Mouse (Mus musculus) G1E (cell line): ENCODE data around the gene Gm13283. TPM values are rescaled to one million over a fixed set of nuclear protein-coding genes. Genes with fewer than 3 reads are reported as not detected.
"Not testable (repeated sequence)": the region's sequence is repeated elsewhere in the genome, so short reads cannot be mapped to it uniquely, and the experiment has no call there.

Source experiments
- ATAC-seq: 2 replicates; pipeline ENCODE4 v1.8.0; 2016; ENCODE audit warnings: mild to moderate bottlenecking; ENCODE audit not compliant: insufficient number of reproducible peaks, poor library complexity, low FRiP score, severe bottlenecking; ENCODE audit errors: extremely low read depth
- DNase-seq: peaks from one replicate; pipeline ENCODE4 v3.0.0; 2012; ENCODE audit warnings: low spot score
- H3K27me3 ChIP-seq: 2 replicates; pipeline ENCODE4 v1.6.1; 2012; ENCODE audit warnings: mild to moderate bottlenecking, low read length, inconsistent platforms; ENCODE audit not compliant: insufficient read depth
- H3K36me3 ChIP-seq: replicated peaks from 2 replicates; pipeline ENCODE3; 2012; ENCODE audit warnings: mild to moderate bottlenecking, inconsistent platforms
- H3K4me1 ChIP-seq: 2 replicates; pipeline ENCODE4 v1.6.1; 2012; ENCODE audit warnings: low read depth, low read length, inconsistent platforms, mixed read lengths; ENCODE audit not compliant: insufficient read depth
- H3K4me3 ChIP-seq: 2 replicates; pipeline ENCODE4 v1.5.1; 2012; ENCODE audit warnings: low read depth, mild to moderate bottlenecking, inconsistent platforms, low read length, moderate library complexity, mixed read lengths
- H3K9me3 ChIP-seq: replicated peaks from 2 replicates; pipeline ENCODE4 v1.6.1; 2012; ENCODE audit warnings: inconsistent platforms
- polyA plus RNA-seq: library from polyadenylated mRNA; stranded (reverse); fragments of >175 nt; gene quantifications from 2 replicates; pipeline ENCODE4 v1.2.3, GENCODE M21; 2012
- total RNA-seq, 2 experiments: library from RNA; stranded (forward) in 1 of 2; stranded (reverse) in 1 of 2; fragments of 200-1000 nt in 1 of 2; fragments of >200 nt in 1 of 2; fragmentation: Nextera tagmentation in 1 of 2; gene quantifications; 2 replicates each; pipeline ENCODE4 v1.2.3; 2014 to 2017

Gene Gm13283
- total and polyA plus RNA-seq, 3 experiments, result not detected

DNA sequence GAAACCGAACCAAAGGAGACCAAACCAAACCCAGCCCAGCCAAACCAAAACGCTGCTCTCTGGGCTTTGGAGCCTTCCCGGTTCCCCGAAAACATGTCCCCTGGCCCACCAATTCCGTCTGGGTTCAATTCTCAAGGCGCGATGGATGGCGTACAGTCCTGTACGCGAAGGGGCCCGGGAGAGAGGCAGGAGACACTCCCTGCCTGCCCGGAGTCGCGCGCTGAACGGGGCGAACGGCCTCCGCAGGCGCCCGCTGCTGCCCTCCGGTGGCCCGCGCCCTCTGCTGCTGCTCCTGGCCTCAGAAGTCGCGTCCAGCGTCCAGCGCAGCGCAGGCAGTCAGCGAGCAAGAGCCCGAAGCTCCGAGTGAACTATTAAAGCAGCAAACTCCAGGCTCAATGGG, 13.6 kb downstream of the Gm13283 start, which contains the start of gene Gm13290:
Gene Gm13290, plus strand, starts transcription at position 301 of the 400 bp plus-strand sequence.
- ATAC-seq, DNase-seq, H3K4me3 ChIP-seq, H3K4me1 ChIP-seq, H3K9me3 ChIP-seq, H3K36me3 ChIP-seq, H3K27me3 ChIP-seq: not testable (repeated sequence)

DNA sequence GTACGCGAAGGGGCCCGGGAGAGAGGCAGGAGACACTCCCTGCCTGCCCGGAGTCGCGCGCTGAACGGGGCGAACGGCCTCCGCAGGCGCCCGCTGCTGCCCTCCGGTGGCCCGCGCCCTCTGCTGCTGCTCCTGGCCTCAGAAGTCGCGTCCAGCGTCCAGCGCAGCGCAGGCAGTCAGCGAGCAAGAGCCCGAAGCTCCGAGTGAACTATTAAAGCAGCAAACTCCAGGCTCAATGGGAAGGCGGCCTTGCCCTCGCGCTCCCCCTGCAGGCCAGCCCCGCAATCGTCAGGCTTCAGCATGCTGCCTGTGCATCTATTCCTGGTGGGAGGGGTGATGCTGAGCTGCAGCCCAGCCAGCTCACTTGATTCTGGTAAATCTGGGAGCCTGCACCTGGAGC, 16.7 kb downstream of the Gm13283 start, which contains the start of gene Gm13289:
Gene Gm13289, plus strand, starts transcription at position 301 of the 400 bp plus-strand sequence.
- not testable (repeated sequence) for H3K4me3 ChIP-seq, H3K9me3 ChIP-seq, H3K27me3 ChIP-seq, ATAC-seq, H3K36me3 ChIP-seq, H3K4me1 ChIP-seq, DNase-seq

DNA sequence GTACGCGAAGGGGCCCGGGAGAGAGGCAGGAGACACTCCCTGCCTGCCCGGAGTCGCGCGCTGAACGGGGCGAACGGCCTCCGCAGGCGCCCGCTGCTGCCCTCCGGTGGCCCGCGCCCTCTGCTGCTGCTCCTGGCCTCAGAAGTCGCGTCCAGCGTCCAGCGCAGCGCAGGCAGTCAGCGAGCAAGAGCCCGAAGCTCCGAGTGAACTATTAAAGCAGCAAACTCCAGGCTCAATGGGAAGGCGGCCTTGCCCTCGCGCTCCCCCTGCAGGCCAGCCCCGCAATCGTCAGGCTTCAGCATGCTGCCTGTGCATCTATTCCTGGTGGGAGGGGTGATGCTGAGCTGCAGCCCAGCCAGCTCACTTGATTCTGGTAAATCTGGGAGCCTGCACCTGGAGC, 19.6 kb downstream of the Gm13283 start, which contains the start of gene Gm13272:
Gene Gm13272, plus strand, starts transcription at position 301 of the 400 bp plus-strand sequence.
- not testable (repeated sequence) for H3K4me3 ChIP-seq, ATAC-seq, H3K4me1 ChIP-seq, H3K9me3 ChIP-seq, DNase-seq, H3K36me3 ChIP-seq, H3K27me3 ChIP-seq

DNA sequence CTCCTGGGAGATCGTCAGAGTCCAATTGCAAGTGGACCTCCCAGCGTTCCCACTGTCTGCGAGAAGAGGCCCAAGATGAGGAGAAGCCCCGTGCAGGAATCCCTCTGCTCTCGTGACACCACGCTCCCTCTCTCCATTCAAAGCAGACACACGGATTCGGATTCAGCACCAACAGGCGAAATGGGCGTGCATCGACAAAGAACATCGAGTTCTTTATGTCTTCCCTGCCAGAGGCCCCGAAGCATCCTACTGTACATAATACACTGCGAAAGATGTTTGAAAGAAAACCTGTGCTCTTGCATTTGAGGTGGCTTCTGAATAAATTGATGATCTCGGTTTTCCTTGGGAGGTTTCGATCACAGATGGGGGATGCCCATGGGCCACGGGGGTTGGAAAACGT, 20.4 kb downstream of the Gm13283 start:
- not testable (repeated sequence) for H3K9me3 ChIP-seq, H3K4me3 ChIP-seq, H3K36me3 ChIP-seq, DNase-seq, H3K27me3 ChIP-seq, H3K4me1 ChIP-seq, ATAC-seq

DNA sequence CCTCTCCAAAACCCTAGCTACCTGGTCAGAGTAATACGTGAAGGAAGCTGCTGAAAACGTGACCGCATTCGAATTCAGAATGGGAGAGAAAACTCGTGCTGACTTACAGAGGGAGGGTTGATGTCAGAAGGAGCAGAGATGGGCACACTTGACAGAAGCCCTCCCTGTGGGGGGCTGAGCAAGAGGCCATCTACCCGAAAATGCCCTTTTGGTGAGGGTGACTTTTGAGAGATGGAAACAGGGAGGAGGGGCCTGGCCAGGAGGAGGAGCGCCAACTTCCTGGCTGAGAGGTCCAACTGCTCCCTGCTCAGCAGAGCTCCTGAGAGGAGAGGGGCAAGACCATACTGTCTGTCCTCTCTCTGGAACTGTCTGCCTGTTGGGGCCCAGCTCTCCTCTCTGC, 21.9 kb downstream of the Gm13283 start, which contains the start of gene Ifnz:
Gene Ifnz, plus strand, starts transcription at position 301 of the 400 bp plus-strand sequence.
- H3K27me3 ChIP-seq, H3K4me1 ChIP-seq, H3K9me3 ChIP-seq, ATAC-seq, H3K36me3 ChIP-seq, H3K4me3 ChIP-seq, DNase-seq: not testable (repeated sequence)

DNA sequence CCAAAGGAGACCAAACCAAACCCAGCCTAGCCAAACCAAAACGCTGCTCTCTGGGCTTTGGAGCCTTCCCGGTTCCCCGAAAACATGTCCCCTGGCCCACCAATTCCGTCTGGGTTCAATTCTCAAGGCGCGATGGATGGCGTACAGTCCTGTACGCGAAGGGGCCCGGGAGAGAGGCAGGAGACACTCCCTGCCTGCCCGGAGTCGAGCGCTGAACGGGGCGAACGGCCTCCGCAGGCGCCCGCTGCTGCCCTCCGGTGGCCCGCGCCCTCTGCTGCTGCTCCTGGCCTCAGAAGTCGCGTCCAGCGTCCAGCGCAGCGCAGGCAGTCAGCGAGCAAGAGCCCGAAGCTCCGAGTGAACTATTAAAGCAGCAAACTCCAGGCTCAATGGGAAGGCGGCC, 22.4 kb downstream of the Gm13283 start:
- not testable (repeated sequence) for H3K4me3 ChIP-seq, H3K36me3 ChIP-seq, H3K27me3 ChIP-seq, ATAC-seq, DNase-seq, H3K4me1 ChIP-seq, H3K9me3 ChIP-seq

DNA sequence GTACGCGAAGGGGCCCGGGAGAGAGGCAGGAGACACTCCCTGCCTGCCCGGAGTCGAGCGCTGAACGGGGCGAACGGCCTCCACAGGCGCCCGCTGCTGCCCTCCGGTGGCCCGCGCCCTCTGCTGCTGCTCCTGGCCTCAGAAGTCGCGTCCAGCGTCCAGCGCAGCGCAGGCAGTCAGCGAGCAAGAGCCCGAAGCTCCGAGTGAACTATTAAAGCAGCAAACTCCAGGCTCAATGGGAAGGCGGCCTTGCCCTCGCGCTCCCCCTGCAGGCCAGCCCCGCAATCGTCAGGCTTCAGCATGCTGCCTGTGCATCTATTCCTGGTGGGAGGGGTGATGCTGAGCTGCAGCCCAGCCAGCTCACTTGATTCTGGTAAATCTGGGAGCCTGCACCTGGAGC, 25.5 kb downstream of the Gm13283 start, which contains the start of gene Gm13276:
Gene Gm13276, plus strand, starts transcription at position 301 of the 400 bp plus-strand sequence.
- ATAC-seq, H3K4me1 ChIP-seq, H3K9me3 ChIP-seq, H3K4me3 ChIP-seq, H3K36me3 ChIP-seq, DNase-seq, H3K27me3 ChIP-seq: not testable (repeated sequence)

DNA sequence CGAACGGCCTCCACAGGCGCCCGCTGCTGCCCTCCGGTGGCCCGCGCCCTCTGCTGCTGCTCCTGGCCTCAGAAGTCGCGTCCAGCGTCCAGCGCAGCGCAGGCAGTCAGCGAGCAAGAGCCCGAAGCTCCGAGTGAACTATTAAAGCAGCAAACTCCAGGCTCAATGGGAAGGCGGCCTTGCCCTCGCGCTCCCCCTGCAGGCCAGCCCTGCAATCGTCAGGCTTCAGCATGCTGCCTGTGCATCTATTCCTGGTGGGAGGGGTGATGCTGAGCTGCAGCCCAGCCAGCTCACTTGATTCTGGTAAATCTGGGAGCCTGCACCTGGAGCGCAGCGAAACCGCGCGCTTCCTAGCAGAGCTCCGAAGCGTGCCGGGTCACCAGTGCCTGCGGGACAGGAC, 28.5 kb downstream of the Gm13283 start, which contains the start of gene Gm13277:
Gene Gm13277, plus strand, starts transcription at position 231 of the 400 bp plus-strand sequence.
- not testable (repeated sequence) for H3K9me3 ChIP-seq, H3K27me3 ChIP-seq, DNase-seq, H3K36me3 ChIP-seq, ATAC-seq, H3K4me1 ChIP-seq, H3K4me3 ChIP-seq

DNA sequence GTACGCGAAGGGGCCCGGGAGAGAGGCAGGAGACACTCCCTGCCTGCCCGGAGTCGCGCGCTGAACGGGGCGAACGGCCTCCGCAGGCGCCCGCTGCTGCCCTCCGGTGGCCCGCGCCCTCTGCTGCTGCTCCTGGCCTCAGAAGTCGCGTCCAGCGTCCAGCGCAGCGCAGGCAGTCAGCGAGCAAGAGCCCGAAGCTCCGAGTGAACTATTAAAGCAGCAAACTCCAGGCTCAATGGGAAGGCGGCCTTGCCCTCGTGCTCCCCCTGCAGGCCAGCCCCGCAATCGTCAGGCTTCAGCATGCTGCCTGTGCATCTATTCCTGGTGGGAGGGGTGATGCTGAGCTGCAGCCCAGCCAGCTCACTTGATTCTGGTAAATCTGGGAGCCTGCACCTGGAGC, 31.3 kb downstream of the Gm13283 start, which contains the start of gene Gm13278:
Gene Gm13278, plus strand, starts transcription at position 301 of the 400 bp plus-strand sequence.
- not testable (repeated sequence) for H3K27me3 ChIP-seq, ATAC-seq, H3K4me1 ChIP-seq, DNase-seq, H3K4me3 ChIP-seq, H3K36me3 ChIP-seq, H3K9me3 ChIP-seq

DNA sequence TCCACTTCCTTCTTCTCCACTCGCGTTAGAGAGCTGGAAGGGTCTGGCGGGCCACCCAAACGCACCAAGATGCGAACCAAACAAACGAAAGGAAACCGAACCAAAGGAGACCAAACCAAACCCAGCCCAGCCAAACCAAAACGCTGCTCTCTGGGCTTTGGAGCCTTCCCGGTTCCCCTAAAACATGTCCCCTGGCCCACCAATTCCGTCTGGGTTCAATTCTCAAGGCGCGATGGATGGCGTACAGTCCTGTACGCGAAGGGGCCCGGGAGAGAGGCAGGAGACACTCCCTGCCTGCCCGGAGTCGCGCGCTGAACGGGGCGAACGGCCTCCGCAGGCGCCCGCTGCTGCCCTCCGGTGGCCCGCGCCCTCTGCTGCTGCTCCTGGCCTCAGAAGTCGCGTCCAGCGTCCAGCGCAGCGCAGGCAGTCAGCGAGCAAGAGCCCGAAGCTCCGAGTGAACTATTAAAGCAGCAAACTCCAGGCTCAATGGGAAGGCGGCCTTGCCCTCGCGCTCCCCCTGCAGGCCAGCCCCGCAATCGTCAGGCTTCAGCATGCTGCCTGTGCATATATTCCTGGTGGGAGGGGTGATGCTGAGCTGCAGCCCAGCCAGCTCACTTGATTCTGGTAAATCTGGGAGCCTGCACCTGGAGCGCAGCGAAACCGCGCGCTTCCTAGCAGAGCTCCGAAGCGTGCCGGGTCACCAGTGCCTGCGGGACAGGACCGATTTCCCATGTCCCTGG, 34.2 kb downstream of the Gm13283 start, which contains the start of gene Gm13275:
Gene Gm13275, plus strand, starts transcription at position 552 of the 740 bp plus-strand sequence.
- not testable (repeated sequence) for H3K4me1 ChIP-seq, H3K36me3 ChIP-seq, H3K27me3 ChIP-seq, H3K4me3 ChIP-seq, H3K9me3 ChIP-seq, DNase-seq, ATAC-seq

DNA sequence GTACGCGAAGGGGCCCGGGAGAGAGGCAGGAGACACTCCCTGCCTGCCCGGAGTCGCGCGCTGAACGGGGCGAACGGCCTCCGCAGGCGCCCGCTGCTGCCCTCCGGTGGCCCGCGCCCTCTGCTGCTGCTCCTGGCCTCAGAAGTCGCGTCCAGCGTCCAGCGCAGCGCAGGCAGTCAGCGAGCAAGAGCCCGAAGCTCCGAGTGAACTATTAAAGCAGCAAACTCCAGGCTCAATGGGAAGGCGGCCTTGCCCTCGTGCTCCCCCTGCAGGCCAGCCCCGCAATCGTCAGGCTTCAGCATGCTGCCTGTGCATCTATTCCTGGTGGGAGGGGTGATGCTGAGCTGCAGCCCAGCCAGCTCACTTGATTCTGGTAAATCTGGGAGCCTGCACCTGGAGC, 37.2 kb downstream of the Gm13283 start, which contains the start of gene Gm13279:
Gene Gm13279, plus strand, starts transcription at position 301 of the 400 bp plus-strand sequence.
- not testable (repeated sequence) for H3K9me3 ChIP-seq, DNase-seq, H3K4me1 ChIP-seq, H3K27me3 ChIP-seq, ATAC-seq, H3K36me3 ChIP-seq, H3K4me3 ChIP-seq

DNA sequence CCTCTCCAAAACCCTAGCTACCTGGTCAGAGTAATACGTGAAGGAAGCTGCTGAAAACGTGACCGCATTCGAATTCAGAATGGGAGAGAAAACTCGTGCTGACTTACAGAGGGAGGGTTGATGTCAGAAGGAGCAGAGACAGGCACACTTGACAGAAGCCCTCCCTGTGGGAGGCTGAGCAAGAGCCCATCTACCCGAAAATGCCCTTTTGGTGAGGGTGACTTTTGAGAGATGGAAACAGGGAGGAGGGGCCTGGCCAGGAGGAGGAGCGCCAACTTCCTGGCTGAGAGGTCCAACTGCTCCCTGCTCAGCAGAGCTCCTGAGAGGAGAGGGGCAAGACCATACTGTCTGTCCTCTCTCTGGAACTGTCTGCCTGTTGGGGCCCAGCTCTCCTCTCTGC, 39.4 kb downstream of the Gm13283 start, which contains the start of gene Gm13285:
Gene Gm13285, plus strand, starts transcription at position 301 of the 400 bp plus-strand sequence.
- not testable (repeated sequence) for H3K9me3 ChIP-seq, H3K36me3 ChIP-seq, ATAC-seq, H3K4me3 ChIP-seq, H3K27me3 ChIP-seq, DNase-seq, H3K4me1 ChIP-seq
